Mouse (Mus musculus): ENCODE data around the gene Nudt4.
"Not testable (repeated sequence)": the region's sequence is repeated elsewhere in the genome, so short reads cannot be mapped to it uniquely, and the experiment has no call there.

Nudt4 gene

GRCm38 (mm10) chr10:95566786-95567185 lies 2.8 kb upstream of the Nudt4 start:
- no peak for DNase-seq

GRCm38 (mm10) chr10:95565156-95565854 lies 1.4 kb upstream of the Nudt4 start:
- no peak for DNase-seq

- DNase-seq, result peak; percentile 63
Measured at GRCm38 (mm10) chr10:95562859-95563841, 796 bp downstream of the Nudt4 start.

GRCm38 (mm10) chr10:95562395-95562794 lies 1.6 kb downstream of the Nudt4 start:
- DNase-seq, result no peak

GRCm38 (mm10) chr10:95561616-95562015 lies 2.3 kb downstream of the Nudt4 start:
- DNase-seq, result no peak

GRCm38 (mm10) chr10:95560394-95560983 lies 3.5 kb downstream of the Nudt4 start:
- no peak for DNase-seq

GRCm38 (mm10) chr10:95559426-95559825 lies 4.5 kb downstream of the Nudt4 start:
- no peak for DNase-seq

- no peak for DNase-seq
Measured at GRCm38 (mm10) chr10:95557337-95557828, 6.6 kb downstream of the Nudt4 start.

- DNase-seq, result no peak
Measured at GRCm38 (mm10) chr10:95555866-95556265, 8.1 kb downstream of the Nudt4 start.

- DNase-seq, result no peak
Measured at GRCm38 (mm10) chr10:95552326-95552725, 11.6 kb downstream of the Nudt4 start.

- no peak for DNase-seq
Measured at GRCm38 (mm10) chr10:95551752-95552151, 12.2 kb downstream of the Nudt4 start.

GRCm38 (mm10) chr10:95550506-95550905 lies 13.4 kb downstream of the Nudt4 start:
- no peak for DNase-seq

GRCm38 (mm10) chr10:95549080-95549479 lies 14.9 kb downstream of the Nudt4 start:
- not testable (repeated sequence) for DNase-seq

GRCm38 (mm10) chr10:95548154-95548826 lies 15.7 kb downstream of the Nudt4 start:
- no peak for DNase-seq

GRCm38 (mm10) chr10:95546178-95546577 lies 17.8 kb downstream of the Nudt4 start:
- DNase-seq, result no peak

- DNase-seq, result peak; percentile 42
Measured at GRCm38 (mm10) chr10:95545051-95545450, 18.9 kb downstream of the Nudt4 start.

GRCm38 (mm10) chr10:95544651-95545050 lies 19.3 kb downstream of the Nudt4 start:
- no peak for DNase-seq

- DNase-seq, result no peak
Measured at GRCm38 (mm10) chr10:95544004-95544403, 19.9 kb downstream of the Nudt4 start.

GRCm38 (mm10) chr10:95543377-95543776 lies 20.6 kb downstream of the Nudt4 start:
- DNase-seq, result no peak

GRCm38 (mm10) chr10:95542916-95543315 lies 21.0 kb downstream of the Nudt4 start:
- DNase-seq, result no peak

- no peak for DNase-seq
Measured at GRCm38 (mm10) chr10:95539841-95540240, 24.1 kb downstream of the Nudt4 start.

GRCm38 (mm10) chr10:95539260-95539659 lies 24.7 kb downstream of the Nudt4 start:
- no peak for DNase-seq

- no peak for DNase-seq
Measured at GRCm38 (mm10) chr10:95536222-95536541, 27.8 kb downstream of the Nudt4 start.
